Mouse (Mus musculus) small intestine, adult 2 months (tissue): ENCODE data around the gene Klhl36.

ENCODE experiments used
- CTCF ChIP-seq: fragments of 200-500 bp; IDR thresholded peaks from 2 replicates; pipeline ENCODE4 v1.5.1; 2012; ENCODE audit warnings: low read depth, mild to moderate bottlenecking, control low read depth, inconsistent platforms, low read length, moderate library complexity, mixed read lengths; ENCODE audit not compliant: insufficient replicate concordance, insufficient read length; ENCODE audit errors: extremely low read depth
- POLR2A ChIP-seq: fragments of 200-500 bp; IDR thresholded peaks from 2 replicates; pipeline ENCODE4 v1.6.1; 2012; ENCODE audit warnings: low read depth, mild to moderate bottlenecking, control low read depth, inconsistent platforms, low read length, moderate library complexity

- TF ChIP-seq CTCF, result no peak
- no peak for TF ChIP-seq POLR2A
These were observed 21.1 kb upstream of the Klhl36 start for GRCm38 (mm10) chr8:119840905-119841411.
